Mouse (Mus musculus) retina, adult 2 months (tissue): ENCODE results near the gene Tubg1.
A peak's percentile ranks its signal among the peaks of the same experiment; 100 is the strongest.

Source experiments
- DNase-seq: peaks from one replicate; pipeline ENCODE4 v3.0.0-alpha.2; 2012; ENCODE audit warnings: low read depth, low spot score

Gene Tubg1

DNA sequence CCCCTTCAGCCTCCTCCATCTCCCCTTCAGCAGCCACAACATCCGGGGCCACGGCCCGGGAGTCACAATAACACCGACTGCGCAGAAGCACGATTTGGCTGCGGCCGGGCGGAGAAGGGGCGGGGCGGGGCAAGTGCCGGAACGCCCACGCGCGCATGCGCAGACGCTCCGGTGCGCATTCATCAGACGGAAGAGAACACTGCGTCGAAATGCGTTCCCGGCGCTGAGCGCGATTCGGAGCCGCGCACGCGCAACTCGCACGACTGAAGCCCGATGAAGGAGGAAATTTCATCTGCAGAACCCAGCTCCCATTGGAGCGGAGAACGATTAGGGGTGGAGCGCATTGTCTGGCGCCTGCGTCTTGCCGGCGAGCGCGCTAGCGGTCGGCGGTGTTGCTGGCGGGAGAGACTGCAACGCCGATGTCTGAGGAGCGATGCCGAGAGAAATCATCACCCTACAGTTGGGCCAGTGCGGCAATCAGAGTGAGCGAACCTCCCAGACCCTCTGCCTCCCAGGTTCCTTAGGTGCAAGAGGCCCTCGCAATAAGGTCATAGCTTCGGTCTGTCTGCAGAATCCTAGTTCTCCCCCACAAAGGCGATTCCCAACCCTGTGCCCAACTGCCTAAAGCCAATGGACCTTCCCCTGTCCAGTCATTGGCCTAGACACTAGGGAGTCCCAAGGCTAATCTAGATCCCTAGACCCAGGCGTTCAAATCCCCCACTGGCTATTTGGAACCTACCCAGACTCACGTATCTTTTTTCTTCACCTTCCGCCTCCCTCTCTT lies at the start of gene Tubg1, which contains the start of gene Retreg3:
Gene Tubg1 (plus strand): TSS at position 178 of the 784 bp plus-strand sequence.
Gene Retreg3 (minus strand): TSS at position 133 of the 784 bp plus-strand sequence.
- peak; percentile 99 for DNase-seq

DNA sequence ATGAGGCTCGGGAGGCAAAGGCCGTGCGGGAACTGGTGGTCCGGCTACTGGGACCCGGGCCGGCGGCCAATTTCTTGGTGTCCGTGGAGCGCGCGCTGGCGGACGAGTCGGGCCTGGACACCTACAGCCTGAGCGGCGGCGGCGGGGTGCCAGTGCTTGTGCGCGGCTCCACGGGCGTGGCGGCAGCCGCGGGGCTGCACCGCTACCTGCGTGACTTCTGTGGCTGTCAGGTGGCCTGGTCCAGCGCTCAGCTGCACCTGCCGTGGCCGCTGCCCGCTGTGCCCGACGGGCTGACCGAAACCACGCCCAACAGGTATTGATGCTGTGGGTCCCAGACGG lies 49.6 kb upstream of the Tubg1 start:
- DNase-seq: no peak

DNA sequence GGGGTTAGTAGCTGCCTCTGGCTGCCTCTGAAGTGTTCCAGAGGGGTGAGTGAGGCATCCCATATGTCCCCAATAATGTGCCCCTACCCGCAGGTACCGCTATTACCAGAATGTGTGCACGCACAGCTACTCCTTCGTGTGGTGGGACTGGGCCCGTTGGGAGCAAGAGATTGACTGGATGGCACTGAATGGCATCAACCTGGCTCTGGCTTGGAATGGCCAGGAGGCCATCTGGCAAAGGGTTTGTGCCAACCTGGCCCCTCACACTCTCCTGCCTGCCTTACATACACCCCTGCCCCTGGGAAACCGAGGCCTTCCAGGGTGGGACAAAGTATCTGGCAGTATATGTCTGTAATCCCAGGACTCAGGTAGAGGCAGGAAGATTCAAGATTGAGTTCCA lies 48.8 kb upstream of the Tubg1 start:
- DNase-seq: no peak

DNA sequence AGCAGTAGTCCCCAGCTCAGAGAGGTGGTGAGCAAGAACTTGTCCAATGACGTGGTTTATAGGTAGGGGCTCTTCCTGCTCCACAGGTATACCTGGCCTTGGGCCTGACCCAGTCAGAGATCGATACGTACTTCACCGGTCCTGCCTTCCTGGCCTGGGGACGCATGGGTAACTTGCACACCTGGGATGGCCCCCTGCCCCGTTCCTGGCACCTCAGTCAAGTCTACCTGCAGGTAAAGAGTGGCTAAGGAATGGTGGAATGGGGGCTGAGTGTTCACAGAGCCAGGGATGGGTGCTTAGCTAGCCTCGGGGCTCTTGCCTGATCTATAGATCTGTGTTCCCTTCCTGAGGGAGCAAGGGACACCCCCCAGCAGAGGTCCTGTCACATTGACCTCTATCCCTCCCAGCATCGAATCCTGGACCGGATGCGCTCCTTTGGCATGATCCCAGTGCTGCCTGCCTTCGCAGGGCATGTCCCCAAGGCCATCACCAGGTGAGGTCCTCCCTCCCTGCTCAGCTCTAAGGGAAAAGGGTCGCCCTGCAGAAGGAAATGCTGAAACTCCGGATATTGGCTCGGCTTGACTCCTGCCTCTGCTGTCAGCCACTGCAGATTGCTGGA lies 47.8 kb upstream of the Tubg1 start:
- DNase-seq: no peak

DNA sequence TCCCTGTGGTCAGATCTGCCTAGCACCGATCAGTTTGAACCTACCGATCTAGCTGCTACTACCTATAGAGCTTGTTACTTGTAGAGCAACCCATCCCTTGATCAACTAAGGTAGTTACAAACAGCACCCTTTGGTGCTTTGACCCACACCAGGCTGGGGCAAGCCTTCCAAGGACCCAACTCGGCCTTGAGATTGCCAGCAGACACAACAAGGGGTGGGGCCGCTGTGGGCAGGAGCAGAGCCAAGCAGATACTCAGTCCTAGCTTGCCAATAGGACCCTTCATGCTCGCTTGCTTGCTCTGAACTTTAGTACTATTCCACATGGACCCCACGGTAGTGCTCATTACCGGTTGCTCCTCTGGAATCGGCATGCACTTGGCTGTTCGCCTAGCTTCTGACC lies 41.6 kb upstream of the Tubg1 start, which contains the start of gene Hsd17b1:
Gene Hsd17b1 (plus strand): TSS at position 291 of the 400 bp plus-strand sequence.
- DNase-seq: no peak

DNA sequence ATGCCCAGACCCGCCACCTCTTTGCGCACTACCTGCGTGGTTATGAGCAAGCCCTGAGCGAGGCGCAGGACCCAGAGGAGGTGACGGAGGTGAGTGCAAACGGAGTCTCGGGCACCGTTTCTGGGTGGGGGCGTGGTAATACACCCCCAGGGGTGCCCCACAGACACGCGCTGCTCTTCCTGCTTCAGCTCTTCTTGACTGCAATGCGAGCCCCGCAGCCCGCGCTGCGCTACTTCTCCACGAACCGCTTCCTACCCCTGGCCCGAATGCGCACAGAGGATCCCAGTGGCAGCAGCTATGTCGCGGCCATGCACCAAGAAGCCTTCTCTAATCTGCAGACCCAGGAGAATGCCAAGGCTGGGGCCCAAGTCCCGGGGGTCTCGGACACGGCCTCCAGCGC lies 40.0 kb upstream of the Tubg1 start:
- no peak for DNase-seq

DNA sequence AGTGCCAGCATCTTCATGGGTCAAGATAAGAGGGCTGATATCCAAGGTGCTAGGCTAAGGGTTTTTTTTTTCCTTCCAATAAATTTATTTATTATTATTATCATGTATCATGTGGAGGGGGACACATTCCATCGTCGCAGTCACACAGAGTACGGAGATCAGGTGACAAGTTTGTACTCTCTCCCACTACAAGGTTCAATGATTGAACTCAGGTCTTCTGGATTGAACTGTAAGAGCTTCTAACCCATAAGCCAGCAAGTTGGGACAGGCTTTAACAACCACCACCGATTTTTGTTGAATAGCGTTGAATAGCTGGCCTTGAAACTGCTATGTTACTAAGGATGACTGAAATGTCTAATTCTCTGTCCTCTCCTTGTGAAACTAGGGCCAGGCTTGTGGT lies 39.3 kb upstream of the Tubg1 start:
- no peak for DNase-seq

DNA sequence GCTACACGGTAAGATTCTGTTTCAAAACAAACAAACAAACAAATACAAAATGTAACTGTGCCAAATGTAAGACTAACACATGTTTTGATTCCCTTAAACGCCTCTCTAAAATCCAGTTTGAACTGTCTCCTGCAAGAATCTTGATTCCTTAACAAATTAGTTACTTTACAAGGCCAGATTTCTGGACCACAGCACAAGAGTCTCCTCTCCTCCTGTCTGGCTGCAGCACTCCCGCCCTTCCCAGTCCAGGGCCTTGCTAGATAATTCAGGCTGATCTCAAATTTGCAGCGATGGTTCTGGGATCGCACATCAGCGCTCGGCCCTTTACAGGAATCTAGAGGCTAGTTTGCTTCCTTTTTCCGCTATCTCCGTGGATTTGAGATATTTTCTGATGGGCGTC lies 38.1 kb upstream of the Tubg1 start:
- no peak for DNase-seq

DNA sequence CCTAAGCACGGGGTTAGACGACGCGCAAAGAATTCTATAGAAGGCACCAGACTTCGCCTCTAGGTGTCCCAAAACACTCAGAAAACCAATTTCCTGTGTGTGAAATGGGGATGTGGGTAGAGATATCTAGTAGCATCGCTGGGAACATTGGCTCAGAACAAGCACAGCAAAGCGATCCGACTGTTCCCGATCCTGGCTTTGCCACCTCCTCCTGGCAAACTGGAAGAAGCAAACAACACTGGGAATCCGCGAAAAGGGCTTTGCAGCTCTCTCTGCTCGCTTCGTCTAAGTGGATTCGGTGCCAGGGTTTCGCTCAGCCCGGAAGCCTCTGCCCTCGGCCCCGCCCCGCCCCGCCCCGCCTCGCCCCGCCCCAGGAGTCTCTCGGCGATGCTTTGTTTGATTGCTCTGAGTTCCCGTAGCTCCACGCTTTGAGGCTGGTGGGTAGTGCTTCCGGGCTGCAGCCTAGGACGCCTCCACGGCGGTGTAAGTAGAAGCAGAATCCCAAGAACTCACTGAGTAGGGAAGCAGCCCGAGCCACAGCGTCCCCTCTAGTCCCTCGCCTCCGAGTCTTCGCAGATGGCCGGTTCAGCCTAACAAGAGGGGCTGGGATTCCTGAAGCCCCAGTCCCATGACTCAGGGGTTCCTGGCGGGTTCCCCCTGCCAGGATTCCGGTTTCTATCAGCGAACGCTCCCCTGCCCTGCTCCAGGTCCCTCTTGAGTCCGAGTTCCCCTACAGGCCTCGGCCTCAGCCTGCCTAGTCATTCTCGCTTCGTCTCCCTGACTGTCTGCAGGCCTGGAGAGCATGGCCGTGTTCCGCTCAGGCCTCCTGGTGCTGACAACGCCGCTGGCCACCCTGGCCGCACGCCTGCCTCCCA lies 37.3 kb upstream of the Tubg1 start, which contains the start of gene Coasy:
Gene Coasy (plus strand): TSS at position 358 of the 875 bp plus-strand sequence.
- peak; percentile 79 for DNase-seq

DNA sequence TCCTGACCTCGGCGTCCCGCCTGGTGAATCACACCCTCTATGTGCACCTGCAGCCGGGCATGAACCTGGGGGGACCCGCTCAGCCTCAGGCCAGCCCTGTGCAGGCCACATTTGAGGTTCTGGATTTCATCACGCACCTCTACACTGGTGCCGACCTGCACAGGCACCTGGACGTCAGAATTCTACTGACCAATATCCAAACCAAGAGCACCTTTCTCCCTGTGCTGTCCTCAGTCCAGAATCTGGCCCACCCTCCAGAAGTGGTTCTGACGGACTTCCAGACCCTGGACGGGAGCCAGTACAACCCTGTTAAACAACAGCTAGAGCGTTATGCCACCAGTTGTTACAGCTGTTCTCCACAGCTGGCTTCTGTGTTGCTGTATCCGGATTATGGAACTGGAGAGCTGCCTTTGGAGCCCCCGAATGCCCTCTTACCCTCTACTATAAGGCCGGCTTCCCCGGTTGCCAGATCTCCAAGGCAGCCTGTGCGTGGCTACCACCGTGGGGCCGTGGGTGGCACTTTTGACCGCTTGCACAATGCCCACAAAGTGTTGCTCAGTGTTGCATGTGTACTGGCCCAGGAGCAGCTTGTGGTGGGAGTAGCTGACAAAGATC lies 36.5 kb upstream of the Tubg1 start:
- DNase-seq: no peak

DNA sequence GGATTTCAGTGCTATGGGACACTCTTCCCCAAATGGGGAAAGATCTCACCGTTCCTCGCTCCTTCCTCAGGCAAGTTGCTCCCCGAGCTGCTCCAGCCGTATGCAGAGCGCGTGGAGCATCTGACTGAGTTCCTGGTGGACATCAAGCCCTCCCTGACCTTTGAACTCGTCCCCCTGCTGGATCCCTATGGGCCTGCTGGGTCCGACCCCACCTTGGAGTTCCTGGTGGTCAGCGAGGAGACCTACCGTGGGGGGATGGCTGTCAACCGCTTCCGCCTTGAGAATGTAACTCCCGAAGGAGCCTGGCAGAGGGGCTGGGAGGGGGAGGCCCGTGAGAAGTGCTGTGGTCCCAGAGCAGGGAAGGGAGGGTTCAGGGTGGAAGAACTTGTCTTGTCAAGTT lies 35.5 kb upstream of the Tubg1 start:
- no peak for DNase-seq

DNA sequence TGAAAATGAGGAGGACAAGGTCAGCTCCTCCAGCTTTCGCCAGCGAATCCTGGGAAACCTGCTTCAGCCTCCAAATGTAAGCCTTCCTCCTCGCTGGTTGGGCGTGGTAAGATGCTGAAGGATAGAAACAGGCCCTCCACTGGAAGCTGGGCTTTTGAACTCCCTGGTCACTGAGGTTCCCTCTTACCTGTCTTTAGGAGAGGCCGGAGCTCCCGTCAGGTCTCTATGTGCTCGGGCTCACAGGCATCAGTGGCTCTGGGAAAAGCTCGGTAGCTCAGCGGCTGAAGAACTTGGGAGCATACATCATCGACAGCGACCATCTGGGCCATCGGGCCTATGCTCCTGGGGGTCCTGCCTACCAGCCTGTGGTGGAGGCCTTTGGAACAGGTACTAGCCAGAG lies 34.9 kb upstream of the Tubg1 start:
- no peak for DNase-seq

DNA sequence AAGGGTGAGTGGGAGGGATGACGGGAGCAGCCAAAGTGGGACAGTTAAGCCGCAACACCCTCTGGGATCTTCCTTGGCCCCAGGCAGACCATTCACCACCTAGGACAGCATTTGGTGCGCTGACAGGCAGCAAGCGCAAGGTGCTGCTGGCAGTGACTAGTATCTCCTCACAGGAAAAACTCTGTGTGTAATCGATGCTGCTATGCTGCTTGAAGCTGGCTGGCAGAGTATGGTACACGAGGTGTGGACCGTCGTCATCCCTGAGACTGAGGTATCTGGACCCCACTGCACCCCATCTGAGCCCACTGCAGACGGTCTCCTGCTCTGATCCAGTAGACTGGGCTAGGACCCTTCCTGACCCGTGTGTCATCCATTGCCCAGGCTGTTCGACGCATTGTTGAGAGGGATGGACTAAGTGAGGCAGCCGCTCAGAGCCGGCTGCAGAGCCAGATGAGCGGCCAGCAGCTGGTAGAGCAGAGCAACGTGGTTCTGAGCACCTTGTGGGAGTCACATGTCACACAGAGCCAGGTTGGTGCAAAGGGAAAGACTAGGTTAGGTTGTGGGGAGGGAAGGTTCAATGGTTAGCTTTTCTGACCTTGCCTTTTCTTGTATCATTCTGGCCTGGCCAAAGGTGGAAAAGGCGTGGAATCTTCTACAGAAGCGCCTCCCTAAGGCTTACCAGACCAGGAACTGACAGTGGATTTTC lies 34.0 kb upstream of the Tubg1 start:
- no peak for DNase-seq

DNA sequence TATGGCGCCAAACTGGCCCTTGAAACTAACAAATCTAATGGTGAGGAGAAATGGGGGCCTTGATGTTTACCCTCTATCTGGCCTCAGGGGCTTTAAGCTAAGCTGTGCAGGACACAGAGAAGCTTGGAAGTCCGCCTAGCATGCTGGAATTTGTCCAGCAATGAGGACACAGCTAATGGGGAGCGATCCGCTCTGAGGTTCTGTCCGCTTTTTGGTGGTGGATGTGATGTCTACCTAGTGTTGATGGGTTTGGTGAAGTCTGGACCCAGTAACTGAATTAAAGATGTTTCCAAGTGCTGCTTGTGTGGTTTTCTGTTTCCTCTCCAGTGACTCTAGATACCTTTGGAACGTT lies 33.4 kb upstream of the Tubg1 start:
- no peak for DNase-seq

DNA sequence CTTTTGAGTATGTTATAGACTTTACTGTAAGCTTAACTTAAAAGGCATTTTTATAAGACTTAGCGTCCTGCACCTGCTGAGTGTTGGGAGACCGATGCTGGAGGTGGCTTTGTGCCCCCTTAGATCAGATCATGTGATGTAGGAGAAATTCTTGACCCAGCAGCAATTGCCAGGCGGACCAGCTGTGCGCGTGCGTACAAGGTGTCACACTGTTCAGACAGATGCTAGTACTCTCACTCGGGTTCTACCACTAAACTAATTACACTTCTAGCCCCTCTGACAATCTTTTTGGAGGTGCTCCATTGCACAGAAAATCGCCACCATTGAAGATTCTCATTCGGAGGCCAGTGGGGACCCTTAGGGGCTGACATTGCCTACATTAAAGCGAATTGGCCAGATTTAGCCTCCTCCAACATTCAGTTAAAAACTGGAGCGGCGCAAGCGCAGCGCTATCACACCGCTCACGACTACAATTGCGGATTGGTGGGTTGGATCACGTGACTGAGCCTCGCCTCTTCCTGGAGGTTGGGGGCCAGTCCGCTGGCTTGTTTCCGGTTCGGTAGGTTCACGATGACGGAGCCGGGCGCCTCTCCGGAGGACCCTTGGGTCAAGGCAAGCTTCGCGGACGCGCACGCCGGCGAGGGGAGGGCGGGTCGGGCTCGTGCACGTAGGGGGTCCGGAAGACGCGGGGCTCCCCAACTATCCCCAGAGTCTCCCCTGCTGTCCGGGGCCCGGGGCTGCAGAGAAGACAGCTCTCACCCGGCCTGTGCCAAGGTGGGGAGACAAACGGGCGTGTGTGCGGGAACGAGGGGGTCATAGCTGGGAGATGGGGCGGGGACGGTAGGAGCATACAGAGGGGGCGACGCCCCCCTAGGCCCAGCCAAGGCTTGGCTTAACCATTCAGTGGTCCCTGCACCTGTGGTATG lies 32.7 kb upstream of the Tubg1 start, which contains the start of gene Mlx:
Gene Mlx (plus strand): TSS at position 522 of the 926 bp plus-strand sequence.
- DNase-seq: peak; percentile 77

DNA sequence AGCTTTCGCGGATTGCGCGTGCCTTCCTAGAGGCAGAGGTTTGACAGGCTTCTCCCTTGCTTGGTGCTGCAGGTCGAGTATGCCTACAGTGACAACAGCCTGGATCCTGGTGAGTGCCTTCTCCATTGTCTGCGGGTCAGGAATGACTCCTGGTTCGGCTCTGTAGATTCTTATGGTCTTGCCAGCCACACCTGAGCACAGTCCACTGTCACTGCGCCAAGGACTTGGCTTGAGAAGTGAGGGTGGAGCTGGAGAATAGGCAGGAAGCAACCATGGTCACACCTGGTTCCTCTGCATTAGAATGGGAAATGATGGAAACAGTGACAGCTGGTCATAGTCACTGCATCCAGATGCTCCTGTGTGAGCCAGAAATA lies 32.1 kb upstream of the Tubg1 start:
- no peak for DNase-seq

DNA sequence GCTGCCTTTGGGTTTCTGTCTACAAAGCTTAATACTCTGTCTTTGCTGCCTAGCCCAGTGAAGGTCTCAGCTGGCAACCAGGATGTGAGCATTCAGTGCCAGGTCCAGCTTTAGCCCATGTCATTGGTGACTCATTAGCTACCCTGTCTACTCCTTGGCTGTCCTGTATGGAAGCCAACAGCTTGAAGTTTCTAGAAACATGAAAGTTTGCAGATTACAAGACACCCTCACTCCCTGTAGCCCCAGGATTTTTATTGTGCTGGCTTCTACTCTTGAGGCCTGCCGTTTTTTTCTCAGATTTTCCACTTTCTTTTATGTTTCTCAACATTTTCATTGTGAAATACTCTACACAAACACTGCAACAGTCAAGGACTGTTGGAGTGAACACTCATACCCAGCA lies 29.8 kb upstream of the Tubg1 start:
- DNase-seq: no peak

DNA sequence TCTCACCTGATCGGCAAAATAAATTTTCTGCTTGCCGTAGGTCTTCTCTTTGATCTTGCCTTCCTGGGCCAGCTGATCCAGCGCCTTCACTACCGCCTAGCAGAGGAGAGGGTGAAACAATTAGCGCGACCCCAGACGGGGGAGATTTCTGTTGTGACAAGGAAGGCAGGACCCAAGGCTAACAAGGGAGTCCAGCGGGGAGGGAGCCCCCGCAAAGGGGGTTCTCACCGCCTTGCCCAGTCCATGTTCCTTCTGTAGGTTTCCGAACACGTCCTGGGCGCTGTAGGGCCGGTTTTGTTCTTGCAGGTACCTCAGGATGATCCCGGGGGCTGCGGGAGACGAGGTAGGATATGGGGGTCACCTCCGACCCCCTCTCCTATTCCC lies 24.8 kb upstream of the Tubg1 start:
- DNase-seq: no peak

DNA sequence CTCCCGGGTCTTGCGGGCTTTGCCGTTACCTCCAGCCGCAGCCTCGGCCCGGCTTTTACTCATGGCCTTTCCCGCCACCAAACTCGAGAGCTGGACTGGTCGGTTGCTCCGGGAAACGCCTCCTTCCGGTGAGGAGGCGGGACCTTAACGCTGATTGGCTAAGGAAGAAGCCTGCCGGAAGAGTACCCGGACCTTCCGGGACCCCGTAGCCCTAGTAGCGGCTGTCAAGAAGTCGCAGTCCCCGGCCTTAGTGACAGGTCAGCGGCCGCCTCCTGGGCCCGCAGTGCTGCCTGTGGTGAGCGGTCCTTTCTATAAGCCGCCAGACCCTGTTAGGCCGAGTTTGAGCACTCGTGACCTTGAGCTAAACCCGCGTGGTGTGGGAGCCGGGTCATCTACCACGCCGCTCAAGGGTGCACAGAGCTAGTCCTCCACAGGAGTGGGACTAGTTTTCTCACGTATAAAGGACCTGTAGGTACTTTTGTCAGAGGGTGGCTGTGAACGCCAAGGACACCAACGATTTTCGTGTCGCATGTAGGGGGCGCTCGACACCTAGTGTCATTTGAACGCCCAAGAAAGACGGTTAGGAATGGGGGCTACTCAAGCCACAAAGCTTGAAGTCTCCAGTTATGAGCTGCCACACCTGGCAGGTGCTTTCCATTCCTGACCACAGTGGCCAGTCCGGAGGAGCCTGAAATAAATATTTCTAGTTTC lies 24.3 kb upstream of the Tubg1 start, which contains the start of gene Psmc3ip:
Gene Psmc3ip (minus strand): TSS at position 123 of the 711 bp plus-strand sequence.
- peak; percentile 90 for DNase-seq
